Mouse (Mus musculus) heart, adult 2 months (tissue): ENCODE data around the gene Minos1. TPM values are rescaled to one million over a fixed set of nuclear protein-coding genes. Genes with fewer than 3 reads are reported as not detected.

Source experiments
- DNase-seq, 2 experiments: peaks; one replicate each; pipeline ENCODE4 v3.0.0; 2021
- H3K27ac ChIP-seq: fragments of 200-600 bp; 2 replicates; pipeline ENCODE4 v1.8.1; 2022
- H3K27me3 ChIP-seq: fragments of 200-500 bp; 2 replicates; pipeline ENCODE4 v1.6.1; 2012; ENCODE audit warnings: mild to moderate bottlenecking, low read length, inconsistent platforms, mixed read lengths; ENCODE audit not compliant: control insufficient read depth, insufficient read depth
- H3K36me3 ChIP-seq: fragments of 200-500 bp; 2 replicates; pipeline ENCODE4 v1.6.1; 2012; ENCODE audit warnings: low read length, inconsistent platforms; ENCODE audit not compliant: control insufficient read depth, insufficient read depth
- H3K4me1 ChIP-seq: fragments of 200-500 bp; 2 replicates; pipeline ENCODE4 v1.6.1; 2011; ENCODE audit warnings: low read length; ENCODE audit not compliant: control insufficient read depth, insufficient read depth
- H3K4me3 ChIP-seq: fragments of 200-600 bp; 2 replicates; pipeline ENCODE4 v1.8.1; 2022
- H3K79me2 ChIP-seq: fragments of 200-500 bp; replicated peaks from 2 replicates; pipeline ENCODE4 v1.6.1; 2012; ENCODE audit warnings: mild to moderate bottlenecking, inconsistent platforms, low read length, moderate library complexity, mixed read lengths; ENCODE audit not compliant: control insufficient read depth, insufficient read depth
- H3K9ac ChIP-seq: fragments of 200-500 bp; 2 replicates; pipeline ENCODE4 v1.6.1; 2012; ENCODE audit warnings: low read depth, mild to moderate bottlenecking, control low read depth, inconsistent platforms, low read length, mixed read lengths
- CTCF ChIP-seq: fragments of 200-600 bp; IDR thresholded peaks from 2 replicates; pipeline ENCODE4 v1.8.1; 2022; ENCODE audit warnings: antibody characterized with exemption, mild to moderate bottlenecking, moderate library complexity
- EP300 ChIP-seq: fragments of 200-500 bp; IDR thresholded peaks from 2 replicates; pipeline ENCODE4 v1.6.1; 2011; ENCODE audit warnings: low read depth, low read length, control low read depth; ENCODE audit not compliant: insufficient read depth
- POLR2A ChIP-seq: fragments of 200-500 bp; IDR thresholded peaks from 2 replicates; pipeline ENCODE4 v1.6.1; 2011; ENCODE audit warnings: mild to moderate bottlenecking, low read depth, low read length, control low read depth; ENCODE audit not compliant: insufficient read depth
- whole genome bisulfite sequencing: fragments of 180-500 bp; shearing (Covaris S2); methylation state at CpG from one replicate; pipeline ENCODE4 v1.1.7; 2018; 5-methylcytosine and 5-hydroxymethylcytosine counted together
- intact Hi-C: fragments of 180-260 bp; cut with DNase I; formaldehyde crosslinking; loops from one replicate; pipeline ENCODE4 v1.15.1; 2025
- polyA plus RNA-seq: library from polyadenylated mRNA; depleted of rRNA; stranded (reverse); fragments of >200 nt; gene quantifications from 2 replicates; pipeline ENCODE4 v1.2.3, GENCODE M21; 2012
- total RNA-seq, 2 experiments: library from RNA; stranded (reverse); gene quantifications; 2 replicates each; pipeline ENCODE4 v1.2.3; 2021

Minos1 gene
- total and polyA plus RNA-seq, 3 experiments, result 203 to 660 (median 586) TPM

- H3K27ac ChIP-seq, result peak overlapping the region; percentile 28; the same call in 1 of the 2 replicates
- peak in 1 of 2 experiments; percentile 32 for DNase-seq
- H3K9ac ChIP-seq, result no peak overlapping the region
- 0 out of 2 replicates have a peak, but pooled peaks cover 1% of the 10 kb centered on the region for H3K4me1 ChIP-seq
- H3K79me2 ChIP-seq, result no peaks in the 10 kb centered on the region
- H3K36me3 ChIP-seq, result no peaks in the 10 kb centered on the region
- intact Hi-C loops, result no loop called here
- TF ChIP-seq CTCF (no peak), POLR2A (no peak), EP300 (no peak)
- 67% methylated on average over 7 of the region's 7 CpGs for WGBS
- H3K27me3 ChIP-seq, result peaks cover 1% of the 10 kb centered on the region; the same call in 1 of the 2 replicates
- peak overlapping the region; percentile 64; the same call in 1 of the 2 replicates for H3K4me3 ChIP-seq
These were observed 39.8 kb downstream of the Minos1 start for GRCm38 (mm10) chr4:139091066-139091465.

DNA sequence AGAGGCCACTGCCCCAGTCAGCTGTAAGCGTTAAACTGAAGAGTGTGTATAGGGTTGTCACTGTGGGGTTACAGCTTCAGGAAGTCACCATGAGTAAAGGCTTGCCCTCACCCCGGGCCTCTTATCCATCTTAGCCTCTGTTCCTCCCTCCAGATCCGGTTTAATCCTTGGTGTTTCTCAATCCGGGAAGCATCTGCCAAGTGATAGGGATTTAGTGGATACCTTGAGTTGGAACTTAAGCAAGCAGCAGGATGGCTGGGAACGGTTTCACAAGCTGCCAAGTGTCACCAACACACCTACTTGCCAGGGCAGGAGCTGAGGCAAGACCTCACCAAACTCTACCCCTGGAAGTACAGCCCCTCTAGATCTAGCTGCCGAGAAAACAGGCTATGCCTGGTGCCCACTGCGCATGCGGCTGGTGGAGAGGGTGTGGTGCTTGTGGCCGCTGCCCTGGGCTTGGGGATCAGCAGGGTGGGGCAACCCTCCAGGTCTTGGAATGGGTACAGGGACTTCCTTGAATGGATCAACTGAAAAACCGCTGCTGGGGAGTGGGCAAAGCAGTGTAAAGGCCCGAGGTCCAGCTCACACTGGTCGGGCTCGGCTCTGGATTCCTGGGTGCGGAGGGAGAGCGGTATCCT is 40.5 kb downstream of the Minos1 start:
- TF ChIP-seq POLR2A (no peak), EP300 (no peak), CTCF (no peak)
- Histone ChIP-seq H3K4me3 (no peak overlapping the region), H3K27ac (no peak overlapping the region), H3K4me1 (0 out of 2 replicates have a peak, but pooled peaks cover 1% of the 10 kb centered on the region), H3K79me2 (no peaks in the 10 kb centered on the region), H3K9ac (no peak overlapping the region), H3K36me3 (no peaks in the 10 kb centered on the region), H3K27me3 (peaks cover 1% of the 10 kb centered on the region; the same call in 1 of the 2 replicates)
- intact Hi-C loops, result no loop called here
- WGBS, result 66% methylated on average over 15 of the region's 15 CpGs
- DNase-seq, result peak in 1 of 2 experiments; percentile 43

DNA sequence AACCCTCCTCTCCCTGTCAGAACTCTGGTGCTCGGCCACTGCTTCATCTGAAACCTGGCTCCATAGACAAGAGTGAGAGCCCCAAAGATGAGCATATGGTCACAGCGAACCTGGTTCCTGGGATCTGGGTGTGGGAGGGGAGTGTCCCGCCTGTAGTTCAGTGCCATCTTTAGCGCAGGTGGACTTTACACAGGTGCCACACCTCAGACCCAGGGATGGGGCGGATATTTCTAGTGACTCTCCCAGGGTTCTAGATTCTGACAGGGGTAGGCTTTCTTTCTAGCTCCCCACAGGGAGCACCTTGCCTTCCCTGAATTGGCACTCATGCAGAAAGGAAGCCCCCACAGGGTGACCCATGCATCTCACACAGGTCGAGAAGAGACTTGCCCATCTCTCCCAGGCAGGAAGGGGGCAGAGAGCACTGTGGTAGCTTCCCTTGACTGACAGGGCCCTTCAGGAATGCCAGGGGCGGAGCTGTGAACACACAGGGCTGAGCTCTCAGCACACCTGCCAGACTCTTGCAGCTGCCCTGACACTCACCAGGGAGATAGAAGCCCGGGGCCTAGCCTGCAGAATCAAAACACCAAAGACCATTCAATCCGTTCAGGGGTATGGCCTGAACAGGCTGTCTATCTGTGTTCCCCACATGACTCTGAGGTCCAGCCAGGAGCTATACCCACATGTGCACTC is 41.8 kb downstream of the Minos1 start:
- H3K4me1 ChIP-seq, result 0 out of 2 replicates have a peak, but pooled peaks cover 1% of the 10 kb centered on the region
- H3K4me3 ChIP-seq, result no peak overlapping the region
- intact Hi-C loops, result loop anchor here (5.0 kb wide), 1 partner anchor 143 kb away; no protein-coding TSS in a partner anchor
- DNase-seq, result no peak
- no peaks in the 10 kb centered on the region for H3K36me3 ChIP-seq
- WGBS, result 66% methylated on average over 9 of the region's 9 CpGs
- peaks cover 1% of the 10 kb centered on the region; the same call in 1 of the 2 replicates for H3K27me3 ChIP-seq
- H3K9ac ChIP-seq, result no peak overlapping the region
- TF ChIP-seq POLR2A (no peak), EP300 (no peak), CTCF (no peak)
- no peaks in the 10 kb centered on the region for H3K79me2 ChIP-seq
- no peak overlapping the region for H3K27ac ChIP-seq

DNA sequence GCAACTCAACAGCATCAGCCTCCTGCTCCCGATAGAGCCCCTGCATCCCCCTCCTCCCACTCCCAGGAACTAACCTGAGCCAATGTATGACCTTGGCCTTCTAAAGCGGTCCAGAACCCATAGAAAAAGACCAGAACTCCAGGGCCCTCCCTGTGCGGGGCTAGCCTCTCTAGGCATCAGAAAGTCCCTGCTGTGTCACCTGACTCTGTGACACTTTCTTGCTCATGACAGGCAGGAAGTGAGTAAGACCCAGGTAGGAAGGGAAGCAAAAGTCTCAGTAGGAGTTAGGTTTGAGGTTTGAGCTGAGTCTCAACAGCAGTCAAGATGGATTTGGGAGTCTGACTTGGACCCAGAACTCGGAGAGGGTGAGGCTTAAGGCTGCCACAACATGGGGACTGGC is 43.9 kb downstream of the Minos1 start:
- no peak for TF ChIP-seq CTCF
- TF ChIP-seq EP300, result no peak
- no peak for TF ChIP-seq POLR2A
- H3K79me2 ChIP-seq, result no peaks in the 10 kb centered on the region
- intact Hi-C loops, result loop anchor here (1.0 to 5.0 kb wide), 5 partner anchors 96 to 250 kb away; no protein-coding TSS in a partner anchor
- H3K36me3 ChIP-seq, result no peaks in the 10 kb centered on the region
- peaks cover under 1% of the 10 kb centered on the region; the same call in 1 of the 2 replicates for H3K27me3 ChIP-seq
- H3K4me3 ChIP-seq, result no peak overlapping the region
- 0 out of 2 replicates have a peak, but pooled peaks cover 1% of the 10 kb centered on the region for H3K4me1 ChIP-seq
- no peak overlapping the region for H3K27ac ChIP-seq
- WGBS, result 75% methylated on average over 4 of the region's 4 CpGs
- DNase-seq, result no peak
- no peak overlapping the region for H3K9ac ChIP-seq

- no peaks in the 10 kb centered on the region for H3K79me2 ChIP-seq
- H3K36me3 ChIP-seq, result no peaks in the 10 kb centered on the region
- H3K27ac ChIP-seq, result no peak overlapping the region
- no peaks in the 10 kb centered on the region for H3K27me3 ChIP-seq
- H3K9ac ChIP-seq, result no peak overlapping the region
- H3K4me3 ChIP-seq, result no peak overlapping the region
- H3K4me1 ChIP-seq, result 0 out of 2 replicates have a peak, but pooled peaks cover 1% of the 10 kb centered on the region
- intact Hi-C loops, result loop anchor here (1.0 to 5.0 kb wide), 5 partner anchors 97 to 251 kb away; no protein-coding TSS in a partner anchor
- WGBS, result 9% methylated on average over 5 of the region's 5 CpGs
- TF ChIP-seq CTCF, result peak; percentile 96
- TF ChIP-seq POLR2A, result no peak
- DNase-seq, result peak; percentile 77 to 84
These were observed 44.9 kb downstream of the Minos1 start for GRCm38 (mm10) chr4:139086037-139086436.

DNA sequence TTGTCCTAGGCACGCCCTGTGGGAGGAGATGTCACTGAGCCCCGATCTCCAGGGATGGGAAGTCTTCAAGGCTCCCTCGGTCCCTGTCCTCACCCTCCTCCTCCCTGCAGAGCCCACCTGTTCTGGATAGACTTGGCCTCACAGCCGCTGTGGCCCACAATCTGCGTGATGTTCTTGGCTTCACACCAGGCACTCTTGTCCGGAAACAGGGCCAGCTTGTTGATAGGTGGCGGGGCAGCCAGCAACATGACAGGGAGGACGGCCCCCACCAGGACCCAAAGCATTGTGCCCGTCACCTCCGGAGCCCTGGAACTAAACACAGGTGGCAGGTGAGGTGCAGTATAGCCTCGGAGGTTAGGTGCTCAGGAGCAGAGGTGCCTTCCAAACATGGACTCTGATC is 45.6 kb downstream of the Minos1 start:
- H3K27me3 ChIP-seq, result no peaks in the 10 kb centered on the region
- DNase-seq, result peak in 1 of 2 experiments; percentile 38
- intact Hi-C loops, result loop anchor here (5.0 kb wide), 1 partner anchor 147 kb away; no protein-coding TSS in a partner anchor
- WGBS, result 45% methylated on average over 11 of the region's 11 CpGs
- no peaks in the 10 kb centered on the region for H3K79me2 ChIP-seq
- peaks cover 1% of the 10 kb centered on the region; the same call in 1 of the 2 replicates for H3K4me1 ChIP-seq
- no peak overlapping the region for H3K4me3 ChIP-seq
- no peaks in the 10 kb centered on the region for H3K36me3 ChIP-seq
- no peak overlapping the region for H3K9ac ChIP-seq
- TF ChIP-seq CTCF (no peak), EP300 (no peak), POLR2A (no peak)
- no peak overlapping the region for H3K27ac ChIP-seq
